ENCODE assay signal across 21 mouse cellular contexts in genomic region chr1:68934804-68935203, GRCm38 (mm10).
DNase-seq lines count a peak whose midpoint lies in the region; ATAC-seq and TF ChIP-seq lines count a peak whose summit lies in the region.
"Had no signal": no experiment of that assay in that cellular context is flagged by ENCODE, and none has a peak within 500 bp of the region (broad histone marks: within the 10 kb centered on the region; RNA-seq: fewer than 3 reads in every experiment).

No protein-coding gene starts in this region.

- H3K4me1 ChIP-seq in kidney, embryonic 15.5 days: no peaks in the 10 kb centered on the region
- H3K4me1 ChIP-seq in kidney, postnatal 0 days (replicated peaks; ENCODE audit: insufficient read depth, low read length): no peaks in the 10 kb centered on the region
- H3K4me1 ChIP-seq: embryonic facial prominence, embryonic 12.5 days; forebrain, embryonic 12.5 days; hindbrain, embryonic 10.5 days; hindbrain, embryonic 15.5 days had no signal

- ATAC-seq in kidney, embryonic 15.5 days (replicated peaks; ENCODE audit: low FRiP score): no peak
- no peak for ATAC-seq in kidney, postnatal 0 days (replicated peaks; ENCODE audit: low FRiP score, low read depth)
- ATAC-seq: activated CD4-positive, CD25-positive, alpha-beta regulatory T cell, adult 4 months; forebrain, embryonic 16.5 days; Patski had no signal

- H3K27ac ChIP-seq in kidney, embryonic 15.5 days: no peak overlapping the region
- H3K27ac ChIP-seq in kidney, postnatal 0 days: no peak overlapping the region
- H3K27ac ChIP-seq: embryonic facial prominence, embryonic 12.5 days; forebrain, embryonic 12.5 days; heart, adult 2 months; heart, embryonic 15.5 days; hindbrain, embryonic 10.5 days; hindbrain, embryonic 15.5 days had no signal

- no peak for TF ChIP-seq CTCF in kidney, postnatal 0 days (IDR thresholded peaks at IDR 0.05; ENCODE audit: low read depth)

- no peak overlapping the region for H3K4me2 ChIP-seq in kidney, embryonic 15.5 days
- H3K4me2 ChIP-seq in kidney, postnatal 0 days (ENCODE audit: low read length): no peak overlapping the region
- H3K4me2 ChIP-seq: embryonic facial prominence, embryonic 12.5 days; forebrain, embryonic 12.5 days; heart, embryonic 11.5 days; heart, embryonic 15.5 days; hindbrain, embryonic 15.5 days had no signal

- peak; percentile 13 for DNase-seq in kidney, adult 18-20 months
- peak; percentile 26 to 59 for DNase-seq in kidney, adult 8-10 months
- DNase-seq in kidney, postnatal 0 days (ENCODE audit: low spot score): peak; percentile 8
- DNase-seq in kidney, postnatal 36 days: peak; percentile 48 to 62
- no peak for DNase-seq in embryo, embryonic 11 days
- no peak for DNase-seq in layer of hippocampus, adult 9-10 months (ENCODE audit: low spot score)
- DNase-seq: adrenal gland, postnatal 25 days; gastrocnemius, postnatal 14 days; heart, adult 2 months; heart, postnatal 14 days had no signal

- no peak overlapping the region for H3K9ac ChIP-seq in kidney, embryonic 15.5 days
- H3K9ac ChIP-seq in kidney, postnatal 0 days (ENCODE audit: low read depth, low read length): no peak overlapping the region
- H3K9ac ChIP-seq: embryonic facial prominence, embryonic 12.5 days; forebrain, embryonic 12.5 days; heart, embryonic 15.5 days; hindbrain, embryonic 15.5 days had no signal

- no peaks in the 10 kb centered on the region for H3K27me3 ChIP-seq in kidney, embryonic 15.5 days
- no peaks in the 10 kb centered on the region for H3K27me3 ChIP-seq in kidney, postnatal 0 days (ENCODE audit: insufficient read depth, low read length)
- H3K27me3 ChIP-seq: CH12.LX; embryonic facial prominence, embryonic 12.5 days; forebrain, embryonic 12.5 days; heart, embryonic 15.5 days; hindbrain, embryonic 15.5 days; Patski had no signal

- no peaks in the 10 kb centered on the region for H3K36me3 ChIP-seq in kidney, embryonic 15.5 days
- no peaks in the 10 kb centered on the region for H3K36me3 ChIP-seq in kidney, postnatal 0 days (ENCODE audit: insufficient read depth, low read length)
- H3K36me3 ChIP-seq: embryonic facial prominence, embryonic 12.5 days; forebrain, embryonic 12.5 days; heart, embryonic 15.5 days; hindbrain, embryonic 10.5 days; hindbrain, embryonic 15.5 days had no signal

- no peak overlapping the region for H3K4me3 ChIP-seq in kidney, embryonic 15.5 days (replicated peaks)
- H3K4me3 ChIP-seq in kidney, postnatal 0 days (replicated peaks; ENCODE audit: low read depth, low read length): no peak overlapping the region
- H3K4me3 ChIP-seq: embryonic facial prominence, embryonic 12.5 days; forebrain, embryonic 12.5 days; heart, adult 2 months; heart, embryonic 15.5 days; hindbrain, embryonic 10.5 days; hindbrain, embryonic 15.5 days had no signal

- H3K9me3 ChIP-seq in kidney, embryonic 15.5 days (replicated peaks): no peaks in the 10 kb centered on the region
- H3K9me3 ChIP-seq in kidney, postnatal 0 days (replicated peaks; ENCODE audit: low read length): no peaks in the 10 kb centered on the region
- H3K9me3 ChIP-seq: embryonic facial prominence, embryonic 12.5 days; forebrain, embryonic 12.5 days; heart, embryonic 15.5 days; hindbrain, embryonic 10.5 days; hindbrain, embryonic 15.5 days had no signal

Comparison
In these comparisons a context has a peak if more than half of its experiments do, and no peak if none do; other contexts are left out.
1. DNase-seq: peak in kidney, adult 18-20 months (single experiment), kidney, adult 8-10 months (2 of 2), kidney, postnatal 0 days (single experiment) and kidney, postnatal 36 days (2 of 2); none in embryo, embryonic 11 days (single experiment) and layer of hippocampus, adult 9-10 months (single experiment).